Mouse (Mus musculus) midbrain, embryonic 16.5 days (tissue): ENCODE results near the gene Vmn2r20. TPM values are rescaled to one million over a fixed set of nuclear protein-coding genes. Genes with fewer than 3 reads are reported as not detected.
"Not testable (repeated sequence)": the region's sequence is repeated elsewhere in the genome, so short reads cannot be mapped to it uniquely, and the experiment has no call there.

Experiments
- ATAC-seq: fragments of 200-750 bp; cut with Nextera tagmentation; 2 replicates; pipeline ENCODE4 v1.8.0; 2017; ENCODE audit warnings: moderate TSS enrichment
- H3K27ac ChIP-seq: fragments of 300-500 bp; sonication (generic); 2 replicates; pipeline ENCODE4 v1.5.1; 2014; ENCODE audit warnings: mild to moderate bottlenecking, low read length, mixed read lengths
- H3K27me3 ChIP-seq: fragments of 300-500 bp; sonication (generic); 2 replicates; pipeline ENCODE4 v1.6.1; 2014; ENCODE audit warnings: low read depth, low read length, mixed read lengths; ENCODE audit not compliant: control insufficient read depth, insufficient read depth
- H3K36me3 ChIP-seq: fragments of 300-500 bp; sonication (generic); 2 replicates; pipeline ENCODE4 v1.6.1; 2014; ENCODE audit warnings: mild to moderate bottlenecking, low read length, moderate library complexity, mixed read lengths; ENCODE audit not compliant: control insufficient read depth, insufficient read depth
- H3K4me1 ChIP-seq: fragments of 300-500 bp; sonication (generic); 2 replicates; pipeline ENCODE4 v1.6.1; 2014; ENCODE audit warnings: mild to moderate bottlenecking, low read length, mixed read lengths; ENCODE audit not compliant: control insufficient read depth, insufficient read depth
- H3K4me2 ChIP-seq: fragments of 300-500 bp; sonication (generic); 2 replicates; pipeline ENCODE4 v1.6.1; 2014; ENCODE audit warnings: mild to moderate bottlenecking, low read length, mixed read lengths
- H3K4me3 ChIP-seq: fragments of 300-500 bp; sonication (generic); 2 replicates; pipeline ENCODE4 v1.5.1; 2014; ENCODE audit warnings: low read depth, mild to moderate bottlenecking, low read length, moderate library complexity, mixed read lengths
- H3K9ac ChIP-seq: fragments of 300-500 bp; sonication (generic); 2 replicates; pipeline ENCODE4 v1.6.1; 2014; ENCODE audit warnings: low read depth, low read length, mixed read lengths
- H3K9me3 ChIP-seq: fragments of 300-500 bp; sonication (generic); replicated peaks from 2 replicates; pipeline ENCODE4 v1.6.1; 2014; ENCODE audit warnings: mild to moderate bottlenecking, low read length, mixed read lengths; ENCODE audit not compliant: control insufficient read depth, poor library complexity, severe bottlenecking
- WGBS: fragments of 180-500 bp; shearing (Covaris S2); extraction: QIAGEN DNeasy Blood & Tissue Kit; methylation state at CpG from one replicate; pipeline ENCODE4 v1.1.7; 2014; 5-methylcytosine and 5-hydroxymethylcytosine counted together
- polyA plus RNA-seq: library from polyadenylated mRNA; unstranded; fragments of >200 nt; fragmentation: Nextera tagmentation; extraction: Ambion mirVana; gene quantifications from 2 replicates; pipeline ENCODE4 v1.2.1, GENCODE M21; 2015

Gene Vmn2r20
- polyA plus RNA-seq = not detected in 2 replicates

GRCm38 (mm10) chr6:123418016-123418415 is at the start of gene Vmn2r20:
Gene Vmn2r20 (minus strand): TSS chr6:123418116.
- H3K9ac ChIP-seq, H3K4me3 ChIP-seq, H3K36me3 ChIP-seq, ATAC-seq, H3K27ac ChIP-seq, H3K4me1 ChIP-seq, H3K9me3 ChIP-seq, H3K4me2 ChIP-seq, H3K27me3 ChIP-seq: not testable (repeated sequence)
- no CpG with 5 or more reads among the region's 4 CpGs for WGBS

- H3K36me3 ChIP-seq, H3K4me2 ChIP-seq, H3K4me3 ChIP-seq, H3K27ac ChIP-seq, H3K27me3 ChIP-seq, H3K9me3 ChIP-seq, H3K9ac ChIP-seq, H3K4me1 ChIP-seq, ATAC-seq: not testable (repeated sequence)
- no CpG with 5 or more reads among the region's 1 CpGs for WGBS
These were observed 6.5 kb upstream of the Vmn2r20 start for GRCm38 (mm10) chr6:123424413-123424812.

- H3K9ac ChIP-seq, H3K4me3 ChIP-seq, H3K27ac ChIP-seq, H3K4me1 ChIP-seq, H3K27me3 ChIP-seq, H3K4me2 ChIP-seq, ATAC-seq, H3K9me3 ChIP-seq, H3K36me3 ChIP-seq: not testable (repeated sequence)
- no CpG with 5 or more reads among the region's 8 CpGs for WGBS
These were observed 10.8 kb downstream of the Vmn2r20 start for GRCm38 (mm10) chr6:123406918-123407665.

- H3K9ac ChIP-seq, H3K4me2 ChIP-seq, H3K4me3 ChIP-seq, ATAC-seq, H3K4me1 ChIP-seq, H3K36me3 ChIP-seq, H3K27me3 ChIP-seq, H3K9me3 ChIP-seq, H3K27ac ChIP-seq: not testable (repeated sequence)
These were observed 29.1 kb downstream of the Vmn2r20 start for GRCm38 (mm10) chr6:123388824-123389223.

- Histone ChIP-seq H3K4me1 (no peaks in the 10 kb centered on the region), H3K36me3 (no peaks in the 10 kb centered on the region), H3K27ac (no peak overlapping the region), H3K27me3 (no peaks in the 10 kb centered on the region), H3K9me3 (no peaks in the 10 kb centered on the region), H3K4me3 (no peak overlapping the region), H3K9ac (no peak overlapping the region), H3K4me2 (no peak overlapping the region)
- 93% methylated on average over 1 of the region's 1 CpGs for WGBS
- no peak for ATAC-seq
These were observed 71.8 kb downstream of the Vmn2r20 start for GRCm38 (mm10) chr6:123346141-123346540.

GRCm38 (mm10) chr6:123340093-123340492 is 77.8 kb downstream of the Vmn2r20 start:
- 0 out of 2 replicates have a peak, but pooled peaks have one; percentile 54 for ATAC-seq
- Histone ChIP-seq H3K9me3 (no peaks in the 10 kb centered on the region), H3K36me3 (no peaks in the 10 kb centered on the region), H3K27me3 (no peaks in the 10 kb centered on the region), H3K4me1 (no peaks in the 10 kb centered on the region), H3K9ac (no peak overlapping the region), H3K4me2 (no peak overlapping the region), H3K4me3 (no peak overlapping the region), H3K27ac (no peak overlapping the region)

- H3K9me3 ChIP-seq = no peaks in the 10 kb centered on the region
- no peak overlapping the region for H3K27ac ChIP-seq
- no peaks in the 10 kb centered on the region for H3K27me3 ChIP-seq
- no peaks in the 10 kb centered on the region for H3K4me1 ChIP-seq
- no peak for ATAC-seq
- no peak overlapping the region for H3K4me3 ChIP-seq
- 34% methylated on average over 2 of the region's 2 CpGs for WGBS
- no peaks in the 10 kb centered on the region for H3K36me3 ChIP-seq
- H3K9ac ChIP-seq = no peak overlapping the region
- no peak overlapping the region for H3K4me2 ChIP-seq
These were observed 85.4 kb downstream of the Vmn2r20 start for GRCm38 (mm10) chr6:123332503-123332902.

Other genes starting within 250 kb of the Vmn2r20 start
- gene Clec4b2, start 245.2 kb downstream of the Vmn2r20 start, polyA plus RNA-seq = not detected in 2 replicates
- 0.21 and 1.0 TPM in 2 replicates for gene Clec4n, start 188.3 kb downstream of the Vmn2r20 start, polyA plus RNA-seq
- not detected in 2 replicates for gene Clec4d, start 156.0 kb downstream of the Vmn2r20 start, polyA plus RNA-seq
- not detected in 2 replicates for gene Clec4e, start 128.2 kb downstream of the Vmn2r20 start, polyA plus RNA-seq
- not detected in 2 replicates for gene Vmn2r19, start 109.8 kb downstream of the Vmn2r20 start, polyA plus RNA-seq
- not detected in 2 replicates for gene Vmn2r21, start 115.3 kb upstream of the Vmn2r20 start, polyA plus RNA-seq
- not detected in 2 replicates for gene Vmn2r22, start 232.6 kb upstream of the Vmn2r20 start, polyA plus RNA-seq